Mouse (Mus musculus) urinary bladder, postnatal 10 days (tissue): Measurements from ENCODE around the gene Rab36.

Source experiments
- DNase-seq: peaks from one replicate; pipeline ENCODE4 v3.0.0; 2022; ENCODE audit warnings: low spot score

Gene Rab36

DNA sequence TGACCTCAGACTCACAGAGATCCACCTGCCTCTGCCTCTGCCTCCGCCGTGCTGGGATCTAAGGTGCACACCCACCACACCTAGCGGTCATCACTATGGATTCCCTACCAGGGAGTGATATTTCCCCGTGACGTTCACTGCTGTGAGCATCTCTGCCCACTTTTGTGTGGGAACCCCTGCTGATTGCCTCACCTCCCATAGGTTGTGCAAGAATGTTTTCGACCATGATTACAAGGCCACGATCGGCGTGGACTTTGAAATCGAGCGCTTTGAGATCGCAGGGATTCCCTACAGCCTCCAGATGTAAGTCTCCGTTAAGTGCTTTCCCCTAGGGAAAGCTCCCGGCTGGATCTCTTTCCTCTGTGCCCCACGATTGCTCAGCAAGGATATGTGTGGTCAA lies 9.0 kb downstream of the Rab36 start:
- no peak for DNase-seq

DNA sequence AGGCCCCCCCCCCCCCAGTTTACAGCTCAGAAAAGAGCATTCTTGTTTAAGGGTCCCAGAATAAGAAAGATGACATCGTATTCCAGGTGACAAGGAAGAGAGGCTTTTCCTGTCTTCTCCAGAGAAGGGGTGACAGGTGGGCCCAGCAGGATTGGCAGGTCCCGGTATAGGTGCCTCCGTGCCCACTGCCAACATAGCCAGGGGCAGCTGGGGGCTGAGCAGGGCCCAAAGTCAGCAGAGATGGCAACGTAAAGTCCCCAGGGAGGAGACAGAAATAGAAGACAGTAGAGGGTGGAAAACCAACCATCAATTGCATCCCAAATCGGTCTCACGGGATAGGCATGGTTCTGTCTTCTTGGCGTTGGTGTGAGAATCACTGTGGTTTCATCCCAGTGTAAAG lies 11.9 kb downstream of the Rab36 start:
- DNase-seq: no peak

DNA sequence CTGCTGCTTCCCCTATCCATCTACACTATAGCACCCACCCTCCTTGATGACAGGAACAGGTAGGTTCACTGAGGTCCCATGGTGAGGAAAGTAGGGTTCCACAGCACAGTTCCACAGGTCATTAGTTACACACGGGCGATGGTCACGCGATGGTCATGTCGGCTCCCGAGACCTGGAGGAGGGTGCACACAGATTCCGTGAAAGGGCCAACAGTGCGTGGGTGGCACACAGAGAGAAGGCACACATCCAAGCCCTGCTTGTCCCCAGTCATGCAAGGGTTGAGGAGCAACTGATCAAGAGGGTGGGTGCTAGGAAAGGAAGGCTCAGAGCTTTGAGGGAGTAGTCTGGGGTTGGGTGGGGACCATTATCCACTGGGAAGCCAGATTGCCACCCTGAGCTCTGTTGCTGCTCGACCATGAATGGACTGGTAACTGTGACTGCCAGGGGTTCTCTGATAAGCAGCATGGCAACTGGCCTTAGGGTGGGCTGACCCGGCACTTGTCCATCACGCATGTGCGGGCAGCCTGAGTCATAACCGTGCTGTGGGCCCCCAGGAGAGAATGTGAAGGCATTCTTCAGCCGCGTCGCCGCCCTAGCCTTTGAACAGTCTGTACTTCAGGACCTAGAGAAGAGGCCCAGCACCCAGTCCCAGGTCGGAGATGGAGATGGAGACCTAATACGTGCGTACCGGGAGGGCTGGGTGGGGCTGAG lies 14.7 kb downstream of the Rab36 start:
- DNase-seq: no peak

DNA sequence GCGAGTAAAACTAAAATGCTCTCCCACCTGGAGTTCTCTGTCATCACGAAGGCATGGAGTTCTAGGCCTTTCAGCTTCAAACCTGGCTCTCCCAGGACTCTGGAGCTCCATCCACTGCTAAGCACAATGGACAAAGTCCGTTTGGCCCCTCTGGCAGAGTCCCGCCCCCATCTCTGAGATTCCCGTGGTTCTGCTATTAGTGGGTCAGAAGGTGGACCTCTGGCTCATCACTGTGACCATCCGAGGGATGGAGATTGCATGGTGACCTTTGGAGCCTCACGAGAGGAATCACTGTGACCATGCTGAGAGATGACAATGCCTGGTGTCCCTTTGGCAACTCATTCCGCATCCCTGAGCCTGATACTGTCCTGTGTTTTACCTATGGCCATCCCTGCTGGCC lies 16.0 kb downstream of the Rab36 start:
- no peak for DNase-seq

DNA sequence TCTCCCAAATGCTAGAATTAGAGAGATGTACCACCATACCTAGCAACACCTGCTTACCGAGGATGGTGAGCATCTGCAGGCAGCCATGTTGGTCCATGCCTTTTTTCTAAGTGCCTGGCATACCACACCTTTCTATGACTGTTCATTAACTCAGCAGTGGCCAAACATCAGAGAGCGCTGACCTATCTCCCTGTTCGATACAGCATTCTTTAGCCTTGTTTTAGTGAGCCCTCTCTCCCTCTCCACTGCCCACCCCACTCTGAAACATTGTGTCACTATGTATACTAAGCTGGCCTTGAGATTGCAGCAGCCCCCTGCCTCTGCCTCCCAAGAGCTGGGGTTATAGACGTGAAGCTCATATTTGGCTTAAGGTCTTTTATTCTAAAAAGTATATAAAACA lies 16.8 kb downstream of the Rab36 start:
- DNase-seq: no peak

DNA sequence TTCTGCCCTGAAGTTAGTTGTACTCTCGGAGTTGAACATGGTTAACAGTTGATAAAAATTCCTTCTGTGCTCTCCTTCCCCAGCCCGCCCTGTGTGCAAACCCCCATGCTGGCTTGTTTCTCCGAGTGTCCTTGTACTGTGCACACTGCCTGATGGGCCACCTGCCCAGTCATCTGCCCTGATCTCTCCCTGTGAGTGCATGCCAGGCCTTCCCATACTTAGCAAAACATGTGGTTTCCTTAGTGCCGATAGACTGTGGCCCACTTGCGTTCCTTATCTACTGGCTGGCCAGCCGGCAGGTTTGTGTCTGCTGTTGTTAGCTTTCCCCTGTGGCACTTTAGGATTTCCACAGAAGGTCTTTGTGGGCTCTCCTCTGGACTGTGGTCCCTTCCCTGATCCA lies 17.3 kb downstream of the Rab36 start:
- DNase-seq: no peak

DNA sequence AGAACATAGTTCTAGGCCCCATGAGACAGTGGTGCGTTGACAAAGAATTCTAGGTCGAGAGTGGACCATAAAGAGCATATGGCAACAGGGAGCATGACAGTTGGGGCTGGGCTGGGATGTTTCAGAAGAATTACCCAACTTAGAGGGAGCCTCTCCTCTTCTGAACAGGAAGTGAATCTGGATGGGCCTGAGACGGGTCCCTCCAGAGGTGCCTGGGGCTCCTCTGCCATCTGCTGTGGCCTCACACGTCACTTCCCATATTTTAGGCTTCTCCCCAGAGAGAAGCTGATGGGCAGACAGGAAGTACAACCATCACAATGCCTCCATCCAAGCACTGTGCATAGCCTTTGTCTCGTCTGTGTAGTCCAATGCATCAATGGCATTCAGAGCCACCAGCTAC lies 18.8 kb downstream of the Rab36 start:
- DNase-seq: no peak

DNA sequence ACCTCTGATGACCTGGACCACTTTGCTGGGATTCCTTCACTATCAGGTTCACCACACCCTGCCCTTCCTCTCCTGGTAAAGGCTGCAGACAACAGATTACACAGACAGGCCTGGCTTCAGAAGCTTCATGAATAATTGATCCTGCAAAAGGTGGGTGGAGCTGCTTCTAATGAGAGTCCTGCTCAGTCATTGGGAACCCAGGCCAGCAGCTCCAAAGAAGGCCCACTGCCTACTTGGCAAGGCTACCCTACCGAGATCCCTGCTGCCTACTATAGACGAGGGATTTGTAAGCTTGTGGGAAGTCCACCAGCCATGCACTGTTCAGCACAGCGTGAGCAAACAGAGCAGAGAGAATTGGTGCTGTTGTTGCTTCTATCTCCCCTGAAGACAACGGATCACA lies 19.4 kb downstream of the Rab36 start:
- no peak for DNase-seq

DNA sequence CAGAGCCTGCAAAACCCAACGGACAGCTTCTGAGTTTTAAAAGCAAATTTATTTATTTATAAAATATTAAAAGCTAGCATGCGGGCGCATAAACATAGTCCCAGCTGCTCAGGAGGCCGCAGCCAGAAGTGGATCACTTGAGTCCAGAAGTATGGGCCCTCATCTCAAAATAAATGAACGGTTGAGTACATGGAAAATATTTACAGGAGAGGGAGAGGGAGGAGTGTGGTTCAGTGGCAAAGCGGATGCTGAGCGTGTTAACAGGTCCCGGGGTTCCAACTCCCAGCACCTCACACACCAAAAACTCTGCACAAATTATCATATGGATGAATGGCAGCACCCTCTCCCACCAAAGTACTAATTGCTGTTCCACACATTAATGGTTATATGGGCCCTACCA lies 21.5 kb downstream of the Rab36 start:
- DNase-seq: no peak

DNA sequence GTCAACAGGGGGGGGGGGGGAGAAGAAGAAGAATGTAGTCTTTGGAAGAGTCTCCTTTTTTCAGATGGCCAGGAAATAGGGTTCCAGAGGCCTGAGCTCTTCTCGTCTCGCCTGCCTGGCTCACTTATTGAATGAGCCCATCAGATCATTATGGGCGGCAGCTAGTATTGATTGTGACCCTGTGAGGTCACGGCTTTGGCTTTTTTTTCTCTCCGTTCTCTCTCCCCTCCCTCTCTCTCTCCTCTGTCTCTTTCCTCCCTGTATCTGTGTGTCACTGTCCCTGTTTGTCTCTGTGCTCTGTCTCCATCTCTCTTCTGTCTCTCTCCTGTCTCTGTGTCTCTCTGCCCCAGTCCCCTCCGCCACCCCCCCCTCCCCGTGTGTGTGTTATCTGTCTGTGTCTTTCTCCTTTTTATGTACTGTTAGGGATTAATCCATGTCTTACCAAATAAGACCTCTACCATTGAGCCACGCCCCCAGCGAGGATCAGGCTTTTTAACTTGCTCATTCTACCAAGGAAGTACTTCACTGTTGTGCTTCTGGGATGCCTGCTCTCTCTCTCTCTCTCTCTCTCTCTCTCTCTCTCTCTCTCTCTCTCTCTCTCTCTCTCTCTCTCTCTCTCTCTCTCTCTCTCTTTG lies 22.0 kb downstream of the Rab36 start:
- DNase-seq: no peak

DNA sequence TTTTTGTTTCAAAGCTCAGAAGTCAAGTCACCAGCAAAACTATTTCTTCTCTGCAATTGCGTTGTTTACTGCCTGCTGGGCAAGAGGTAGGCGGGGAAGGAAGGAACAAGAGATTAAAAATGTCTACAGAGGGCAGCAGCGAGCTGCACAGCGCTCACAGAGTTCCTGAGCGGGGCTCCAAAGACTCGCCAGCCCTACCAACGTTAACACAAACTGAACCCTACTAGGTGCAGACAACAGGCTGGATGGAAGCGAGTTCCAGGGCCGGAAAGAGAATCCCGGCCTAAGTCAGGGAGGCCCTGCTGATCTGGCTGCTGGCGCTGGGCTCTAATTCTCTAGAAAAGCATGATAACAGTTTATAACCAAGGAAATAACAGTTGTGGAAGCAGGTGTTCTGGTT lies 22.5 kb downstream of the Rab36 start:
- DNase-seq: no peak

DNA sequence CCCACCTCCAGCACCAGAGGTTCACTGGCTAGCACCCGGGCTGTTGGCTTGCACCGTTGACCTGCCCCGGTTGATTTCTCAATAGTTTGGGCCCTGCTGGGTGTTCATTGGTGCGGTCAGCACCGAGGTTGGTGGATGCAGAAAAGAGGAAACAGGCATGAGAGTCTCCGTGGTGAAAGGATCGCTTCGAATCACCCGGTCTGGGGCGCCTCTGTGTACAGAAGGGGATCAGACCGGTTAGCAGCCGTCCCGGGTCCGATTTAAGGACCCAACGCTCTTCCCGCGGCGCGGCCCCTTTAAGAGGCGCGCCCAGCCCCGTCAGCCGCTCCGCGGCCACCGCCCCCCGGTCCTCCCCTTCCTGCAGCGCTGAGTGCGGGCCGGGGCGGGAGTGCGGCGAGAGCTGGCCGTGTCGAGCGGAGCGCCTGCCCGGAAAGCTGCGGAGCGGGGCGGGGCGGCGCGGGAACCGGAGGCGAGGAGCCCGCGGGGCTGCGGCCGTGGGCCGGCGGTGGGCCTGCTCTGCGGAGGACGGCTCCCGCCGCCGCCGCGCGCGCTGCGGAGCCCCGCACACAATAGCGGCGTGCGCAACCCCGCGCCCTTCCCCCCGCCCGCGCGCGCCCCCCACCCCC lies 23.5 kb downstream of the Rab36 start, which contains the start of gene Bcr:
Bcr (plus strand) TSS at position 376 of the 626 bp plus-strand sequence.
- peak; percentile 43 for DNase-seq

DNA sequence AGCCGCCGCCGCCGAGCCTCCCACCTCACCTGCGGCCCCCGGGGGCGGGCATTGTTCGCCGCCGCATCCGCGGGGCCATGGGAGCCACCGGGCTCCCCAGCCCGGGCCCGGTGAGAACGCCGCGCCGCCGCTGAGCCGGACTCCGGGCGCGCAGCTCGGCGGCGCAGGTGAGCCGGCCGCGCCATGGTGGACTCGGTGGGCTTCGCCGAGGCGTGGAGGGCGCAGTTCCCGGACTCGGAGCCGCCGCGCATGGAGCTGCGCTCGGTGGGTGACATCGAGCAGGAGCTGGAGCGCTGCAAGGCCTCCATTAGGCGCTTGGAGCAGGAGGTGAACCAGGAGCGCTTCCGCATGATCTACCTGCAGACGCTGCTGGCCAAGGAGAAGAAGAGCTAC lies 24.0 kb downstream of the Rab36 start:
- DNase-seq: no peak

DNA sequence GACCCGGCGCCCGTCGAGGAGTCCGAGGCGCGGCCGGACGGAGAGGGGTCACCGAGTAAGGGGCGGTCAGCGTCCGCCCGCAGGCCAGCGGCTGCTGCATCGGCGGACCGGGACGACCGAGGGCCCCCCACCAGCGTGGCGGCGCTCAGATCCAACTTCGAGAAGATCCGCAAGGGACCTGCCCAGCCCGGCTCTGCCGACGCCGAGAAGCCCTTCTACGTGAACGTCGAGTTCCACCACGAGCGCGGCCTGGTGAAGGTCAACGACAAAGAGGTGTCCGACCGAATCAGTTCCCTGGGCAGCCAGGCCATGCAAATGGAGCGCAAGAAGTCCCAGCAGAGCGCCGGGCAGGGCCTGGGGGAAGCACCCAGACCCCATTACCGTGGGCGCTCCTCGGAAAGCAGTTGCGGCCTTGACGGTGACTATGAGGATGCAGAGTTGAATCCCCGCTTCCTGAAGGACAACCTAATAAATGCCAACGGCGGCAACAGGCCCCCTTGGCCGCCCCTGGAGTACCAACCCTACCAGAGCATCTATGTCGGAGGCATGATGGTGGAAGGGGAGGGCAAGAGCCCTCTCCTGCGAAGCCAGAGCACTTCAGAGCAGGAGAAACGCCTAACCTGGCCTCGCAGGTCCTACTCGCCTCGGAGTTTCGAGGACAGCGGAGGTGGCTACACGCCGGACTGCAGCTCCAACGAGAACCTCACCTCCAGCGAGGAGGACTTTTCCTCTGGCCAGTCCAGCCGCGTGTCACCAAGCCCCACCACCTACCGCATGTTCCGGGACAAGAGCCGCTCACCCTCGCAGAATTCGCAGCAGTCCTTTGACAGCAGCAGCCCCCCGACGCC lies 24.7 kb downstream of the Rab36 start:
- DNase-seq: no peak

DNA sequence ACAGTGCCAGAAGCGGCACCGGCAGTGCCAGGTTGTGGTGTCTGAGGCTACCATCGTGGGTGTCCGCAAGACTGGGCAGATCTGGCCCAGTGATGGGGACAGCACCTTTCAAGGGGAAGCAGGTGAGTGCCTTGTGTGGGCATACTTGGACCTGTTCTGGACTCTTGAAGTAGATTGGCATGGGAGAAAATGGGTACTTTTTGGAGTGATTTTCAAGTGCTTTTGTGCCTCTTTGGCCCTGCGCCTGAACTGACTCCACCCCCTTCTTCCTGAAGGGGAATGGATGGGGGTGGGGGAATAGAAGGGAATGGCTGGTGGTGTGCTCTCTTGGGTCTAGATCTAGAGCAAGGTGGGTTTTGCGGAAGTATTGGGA lies 25.3 kb downstream of the Rab36 start:
- DNase-seq: no peak

DNA sequence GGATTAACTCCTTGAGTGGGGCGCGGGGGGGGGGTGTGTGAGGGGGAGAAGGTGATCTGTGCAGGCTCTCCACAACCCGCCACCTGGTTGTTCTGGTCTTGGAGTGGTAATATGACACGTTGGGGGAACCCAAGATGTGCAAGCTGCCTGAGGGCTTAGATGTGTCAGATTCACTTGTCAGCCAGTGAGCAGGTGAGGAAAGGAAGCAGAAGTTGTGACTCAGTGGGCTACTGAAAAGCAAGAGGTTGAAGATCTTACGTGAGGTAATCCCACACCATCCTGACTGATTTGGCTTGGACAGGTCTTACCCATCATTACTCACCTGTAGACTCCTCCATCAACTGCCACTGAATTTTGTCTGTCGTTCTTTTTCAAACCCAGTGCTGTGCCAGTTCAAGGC lies 25.8 kb downstream of the Rab36 start:
- no peak for DNase-seq

DNA sequence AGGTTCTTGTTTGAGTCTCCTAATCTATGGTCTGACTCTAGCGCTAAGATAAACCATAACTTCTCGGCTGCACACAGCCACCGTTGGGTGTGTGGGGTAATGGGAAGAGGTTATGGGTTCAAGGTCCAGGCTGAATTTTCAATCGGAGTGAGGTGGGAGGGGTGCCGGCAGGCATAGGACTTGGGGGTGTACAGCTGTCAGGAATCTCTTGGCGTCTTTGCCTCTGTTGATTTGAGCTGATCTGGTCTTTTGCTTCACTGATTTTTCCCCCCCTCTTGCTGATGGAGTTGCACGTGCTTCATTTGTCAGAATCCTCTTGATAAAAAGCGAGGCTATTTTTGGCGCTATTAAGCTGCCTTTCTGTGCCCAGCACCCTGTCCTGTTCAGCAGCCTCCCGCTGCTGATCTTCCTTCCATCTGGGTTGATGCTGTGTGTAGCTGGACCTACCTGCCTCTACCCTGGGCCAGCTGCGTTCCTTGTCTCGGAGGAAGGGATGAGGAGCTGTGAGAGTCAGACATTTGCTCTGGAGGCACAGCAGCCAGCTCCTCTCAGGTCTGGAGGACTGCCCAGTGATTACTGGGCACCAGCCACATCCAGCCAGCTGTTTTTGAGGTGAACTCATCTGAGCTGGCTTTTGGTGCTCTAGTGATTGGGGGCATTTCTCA lies 26.6 kb downstream of the Rab36 start:
- DNase-seq: no peak

DNA sequence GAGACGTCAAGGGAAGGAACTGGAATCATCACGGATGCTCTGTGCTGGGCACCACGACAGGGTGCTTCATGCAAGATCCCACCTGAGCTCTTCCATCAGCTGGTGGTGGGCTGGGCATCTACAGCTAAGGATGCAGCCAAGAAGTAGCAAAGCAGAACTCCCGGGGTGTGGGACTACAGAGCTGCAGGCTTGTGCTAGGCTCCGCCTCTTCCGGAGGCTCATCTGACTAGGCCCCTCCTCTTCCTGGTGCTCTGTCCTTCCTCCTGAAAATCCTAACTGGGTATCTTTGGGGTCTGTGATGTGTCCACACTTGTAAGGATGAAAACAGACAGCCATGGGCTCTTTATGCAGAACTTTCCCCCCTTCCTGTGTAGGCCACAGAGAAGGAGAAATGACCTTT lies 28.8 kb downstream of the Rab36 start:
- no peak for DNase-seq

DNA sequence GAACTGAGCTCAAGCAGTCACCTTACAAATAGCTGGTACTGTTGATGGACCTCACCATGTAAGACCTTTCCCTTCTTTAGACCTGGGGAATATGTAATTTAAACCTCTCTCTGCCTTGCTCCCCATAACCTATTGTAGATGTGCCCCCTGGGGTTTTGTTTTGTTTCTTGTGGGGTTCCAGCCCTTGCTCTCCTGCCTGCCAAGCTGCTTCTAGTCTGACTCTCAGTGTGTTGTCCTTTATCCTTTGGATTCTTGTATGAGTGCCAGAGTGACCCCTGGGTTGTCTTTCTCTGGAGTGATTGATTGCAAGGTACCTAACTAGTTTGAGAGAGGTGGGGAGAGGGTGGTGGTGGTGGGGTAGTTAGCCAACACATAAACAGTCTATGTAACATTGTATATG lies 30.6 kb downstream of the Rab36 start:
- DNase-seq: no peak

DNA sequence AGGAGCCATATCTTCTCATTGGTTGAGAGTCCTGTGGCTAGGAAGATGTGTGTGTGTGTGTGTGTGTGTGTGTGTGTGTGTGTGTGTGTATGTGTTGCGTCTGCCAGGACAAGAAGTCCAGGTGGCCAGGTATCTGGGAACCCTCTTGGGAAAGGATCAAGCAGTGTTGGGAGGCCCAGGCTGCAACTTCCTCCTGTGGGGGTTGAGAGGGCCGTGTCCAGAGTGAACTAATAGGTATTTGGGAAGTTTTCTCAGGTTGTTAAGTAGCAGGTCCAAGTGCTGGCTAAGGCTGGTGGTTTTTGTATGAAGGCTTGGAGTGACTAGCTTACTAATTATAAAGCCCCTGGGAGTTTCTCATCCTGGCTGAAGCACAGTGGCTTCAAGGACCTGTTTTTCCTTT lies 31.2 kb downstream of the Rab36 start:
- no peak for DNase-seq

DNA sequence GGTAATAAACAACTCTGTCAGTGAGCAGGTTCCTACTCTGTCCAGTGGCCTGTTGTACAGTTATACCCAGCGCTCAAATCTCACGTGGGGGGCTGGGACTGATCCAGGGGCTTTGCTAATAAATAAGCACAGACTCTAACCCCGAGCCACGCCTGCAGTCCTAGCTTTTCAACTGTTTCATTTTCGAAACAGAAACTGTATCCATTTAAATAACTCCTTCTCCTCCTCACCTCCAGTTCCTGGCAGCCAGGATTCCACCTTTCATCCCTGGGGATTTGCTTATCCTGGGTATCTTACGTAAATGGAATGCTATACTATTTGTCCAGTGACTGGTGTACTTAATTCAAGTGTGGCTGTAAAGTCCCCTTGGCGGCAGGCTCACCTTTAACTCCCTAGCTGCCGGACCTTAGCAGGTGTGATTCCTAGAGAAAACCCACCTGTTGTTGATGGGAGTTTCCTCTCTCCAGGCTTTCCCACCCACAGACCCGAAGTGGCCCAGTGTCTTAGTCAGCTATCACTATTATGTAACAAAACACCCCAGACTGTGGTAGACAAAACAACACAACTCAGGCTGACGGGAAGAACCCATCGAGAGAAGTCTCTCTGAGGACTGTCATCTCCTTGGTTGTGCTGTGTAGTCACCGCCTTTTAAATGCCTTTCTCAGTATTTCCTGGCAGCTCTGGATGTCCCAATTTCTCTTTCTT lies 31.9 kb downstream of the Rab36 start:
- no peak for DNase-seq
